Mouse (Mus musculus): ENCODE data around the gene Olfr362. TPM values are rescaled to one million over a fixed set of nuclear protein-coding genes. Genes with fewer than 3 reads are reported as not detected.
"Not testable (repeated sequence)": the region's sequence is repeated elsewhere in the genome, so short reads cannot be mapped to it uniquely, and the experiment has no call there.

Olfr362 gene
- not detected in 2 replicates for polyA plus RNA-seq (2011; ENCODE audit: insufficient read length, low read depth, missing spikeins)

GRCm38 (mm10) chr2:37117810-37118209 lies at the start of gene Olfr362:
Gene Olfr362 (minus strand): TSS chr2:37117910.
- no peak within 1 kb of the TSS for H3K27ac ChIP-seq (ENCODE audit: insufficient read depth, low read length)
- H3K4me1 ChIP-seq (ENCODE audit: control insufficient read depth, insufficient read depth, low read length), result no peaks in the 10 kb centered on the region
- TF ChIP-seq CTCF (IDR thresholded peaks at IDR 0.05; ENCODE audit: borderline replicate concordance, insufficient read depth, low read length) (no peak), POLR2A (IDR thresholded peaks at IDR 0.05; ENCODE audit: low read depth, low read length) (no peak)
- H3K4me3 ChIP-seq (ENCODE audit: insufficient read depth, low read length), result no peak within 1 kb of the TSS

GRCm38 (mm10) chr2:37139022-37139421 lies 21.3 kb upstream of the Olfr362 start, which contains the start of gene Olfr364-ps1:
Gene Olfr364-ps1 (plus strand): TSS chr2:37139322.
- TF ChIP-seq POLR2A (IDR thresholded peaks at IDR 0.05; ENCODE audit: low read depth, low read length) (no peak), CTCF (IDR thresholded peaks at IDR 0.05; ENCODE audit: borderline replicate concordance, insufficient read depth, low read length) (no peak)
- H3K4me1 ChIP-seq (ENCODE audit: control insufficient read depth, insufficient read depth, low read length), result no peaks in the 10 kb centered on the region
- no peak within 1 kb of the TSS for H3K27ac ChIP-seq (ENCODE audit: insufficient read depth, low read length)
- no peak within 1 kb of the TSS for H3K4me3 ChIP-seq (ENCODE audit: insufficient read depth, low read length)

- H3K27ac ChIP-seq (ENCODE audit: insufficient read depth, low read length); H3K4me1 ChIP-seq (ENCODE audit: control insufficient read depth, insufficient read depth, low read length); H3K4me3 ChIP-seq (ENCODE audit: insufficient read depth, low read length): not testable (repeated sequence)
These were observed 28.5 kb downstream of the Olfr362 start, which contains the start of gene Olfr361 for GRCm38 (mm10) chr2:37089190-37089589. Gene Olfr361 (minus strand): TSS chr2:37089290.

- no peak for TF ChIP-seq POLR2A (IDR thresholded peaks at IDR 0.05; ENCODE audit: low read depth, low read length)
- no peak for TF ChIP-seq CTCF (IDR thresholded peaks at IDR 0.05; ENCODE audit: borderline replicate concordance, insufficient read depth, low read length)
- Histone ChIP-seq H3K4me1 (ENCODE audit: control insufficient read depth, insufficient read depth, low read length) (no peaks in the 10 kb centered on the region), H3K27ac (ENCODE audit: insufficient read depth, low read length) (no peak within 1 kb of the TSS), H3K4me3 (ENCODE audit: insufficient read depth, low read length) (no peak within 1 kb of the TSS)
These were observed 52.3 kb downstream of the Olfr362 start, which contains the start of gene Olfr360 for GRCm38 (mm10) chr2:37065446-37065845. Gene Olfr360 (plus strand): TSS chr2:37065746.

Other genes starting within 250 kb of the Olfr362 start
- 0.21 TPM in 1 of 2 replicates, not detected in the other for gene Olfr352, start 249.4 kb downstream of the Olfr362 start, polyA plus RNA-seq (2011; ENCODE audit: insufficient read length, low read depth, missing spikeins)
- not detected in 2 replicates for gene Olfr353, start 225.0 kb downstream of the Olfr362 start, polyA plus RNA-seq (2011; ENCODE audit: insufficient read length, low read depth, missing spikeins)
- gene Olfr354, start 212.2 kb downstream of the Olfr362 start, polyA plus RNA-seq (2011; ENCODE audit: insufficient read length, low read depth, missing spikeins), result not detected in 2 replicates
- gene Olfr355, start 189.0 kb downstream of the Olfr362 start, polyA plus RNA-seq (2011; ENCODE audit: insufficient read length, low read depth, missing spikeins), result not detected in 2 replicates
- not detected in 2 replicates for gene Olfr356, start 180.8 kb downstream of the Olfr362 start, polyA plus RNA-seq (2011; ENCODE audit: insufficient read length, low read depth, missing spikeins)
- gene Olfr357, start 124.1 kb downstream of the Olfr362 start, polyA plus RNA-seq (2011; ENCODE audit: insufficient read length, low read depth, missing spikeins), result not detected in 2 replicates
- not detected in 2 replicates for gene Olfr358, start 108.6 kb downstream of the Olfr362 start, polyA plus RNA-seq (2011; ENCODE audit: insufficient read length, low read depth, missing spikeins)
- gene Olfr360, start 52.2 kb downstream of the Olfr362 start, polyA plus RNA-seq (2011; ENCODE audit: insufficient read length, low read depth, missing spikeins), result not detected in 2 replicates
- gene Olfr361, start 28.6 kb downstream of the Olfr362 start, polyA plus RNA-seq (2011; ENCODE audit: insufficient read length, low read depth, missing spikeins), result not detected in 2 replicates
- gene Olfr364-ps1, start 21.4 kb upstream of the Olfr362 start, polyA plus RNA-seq (2011; ENCODE audit: insufficient read length, low read depth, missing spikeins), result not detected in 2 replicates
- not detected in 2 replicates for gene Olfr365, start 70.3 kb upstream of the Olfr362 start, polyA plus RNA-seq (2011; ENCODE audit: insufficient read length, low read depth, missing spikeins)
- 0.12 TPM in 1 of 2 replicates, not detected in the other for gene Olfr366, start 93.7 kb upstream of the Olfr362 start, polyA plus RNA-seq (2011; ENCODE audit: insufficient read length, low read depth, missing spikeins)
- not detected in 2 replicates for gene Olfr368, start 208.6 kb upstream of the Olfr362 start, polyA plus RNA-seq (2011; ENCODE audit: insufficient read length, low read depth, missing spikeins)
- 47.4 and 55.3 TPM in 2 replicates for gene Pdcl, start 241.4 kb upstream of the Olfr362 start, polyA plus RNA-seq (2011; ENCODE audit: insufficient read length, low read depth, missing spikeins)

Data from embryonic fibroblast, embryonic 13.5 days (primary cell).